Mouse (Mus musculus) 3T3-L1 (cell line): Measurements from ENCODE around the gene Gast.
"Not testable (repeated sequence)": the region's sequence is repeated elsewhere in the genome, so short reads cannot be mapped to it uniquely, and the experiment has no call there.

ENCODE experiments used
- DNase-seq: peaks from one replicate; pipeline ENCODE4 v3.0.0-alpha.2; 2015; ENCODE audit warnings: low read depth, low spot score

Gast gene

GRCm38 (mm10) chr11:100320701-100321410 is 13.4 kb upstream of the Gast start:
- DNase-seq: peak; percentile 25

GRCm38 (mm10) chr11:100321479-100322305 is 12.5 kb upstream of the Gast start:
- peak; percentile 45 for DNase-seq

GRCm38 (mm10) chr11:100322591-100323258 is 11.5 kb upstream of the Gast start:
- peak; percentile 52 for DNase-seq

GRCm38 (mm10) chr11:100323578-100323977 is 10.6 kb upstream of the Gast start:
- peak; percentile 90 for DNase-seq

GRCm38 (mm10) chr11:100325062-100325629 is 9.1 kb upstream of the Gast start:
- no peak for DNase-seq

- no peak for DNase-seq
Measured at GRCm38 (mm10) chr11:100327316-100327715, 6.9 kb upstream of the Gast start.

GRCm38 (mm10) chr11:100327761-100328160 is 6.4 kb upstream of the Gast start:
- DNase-seq: peak; percentile 36

- DNase-seq: no peak
Measured at GRCm38 (mm10) chr11:100330235-100330634, 4.0 kb upstream of the Gast start.

- DNase-seq: not testable (repeated sequence)
Measured at GRCm38 (mm10) chr11:100330816-100331375, 3.3 kb upstream of the Gast start.

- no peak for DNase-seq
Measured at GRCm38 (mm10) chr11:100332766-100333515, 1.3 kb upstream of the Gast start.

GRCm38 (mm10) chr11:100335731-100336130 is 1.5 kb downstream of the Gast start:
- peak; percentile 68 for DNase-seq

- DNase-seq: no peak
Measured at GRCm38 (mm10) chr11:100344269-100344668, 10.1 kb downstream of the Gast start.

GRCm38 (mm10) chr11:100352076-100352857 is 18.1 kb downstream of the Gast start:
- peak; percentile 51 for DNase-seq

- no peak for DNase-seq
Measured at GRCm38 (mm10) chr11:100355151-100355951, 21.1 kb downstream of the Gast start.

GRCm38 (mm10) chr11:100355972-100356818 is 22.0 kb downstream of the Gast start, which contains the start of gene Hap1:
Hap1 (minus strand) TSS chr11:100356128.
- DNase-seq: no peak

GRCm38 (mm10) chr11:100356819-100357211 is 22.6 kb downstream of the Gast start:
- no peak for DNase-seq

- DNase-seq: no peak
Measured at GRCm38 (mm10) chr11:100357408-100357807, 23.2 kb downstream of the Gast start.

GRCm38 (mm10) chr11:100360175-100360574 is 26.0 kb downstream of the Gast start:
- DNase-seq: no peak
